Mouse (Mus musculus): Measurements from ENCODE around the gene Lrp4. TPM values are rescaled to one million over a fixed set of nuclear protein-coding genes. Genes with fewer than 3 reads are reported as not detected.
A peak's percentile ranks its signal among the peaks of the same experiment; 100 is the strongest.

Lrp4 gene
- total and polyA plus RNA-seq, 2 experiments from 2014 or later: 2.8 to 22.3 TPM

DNA sequence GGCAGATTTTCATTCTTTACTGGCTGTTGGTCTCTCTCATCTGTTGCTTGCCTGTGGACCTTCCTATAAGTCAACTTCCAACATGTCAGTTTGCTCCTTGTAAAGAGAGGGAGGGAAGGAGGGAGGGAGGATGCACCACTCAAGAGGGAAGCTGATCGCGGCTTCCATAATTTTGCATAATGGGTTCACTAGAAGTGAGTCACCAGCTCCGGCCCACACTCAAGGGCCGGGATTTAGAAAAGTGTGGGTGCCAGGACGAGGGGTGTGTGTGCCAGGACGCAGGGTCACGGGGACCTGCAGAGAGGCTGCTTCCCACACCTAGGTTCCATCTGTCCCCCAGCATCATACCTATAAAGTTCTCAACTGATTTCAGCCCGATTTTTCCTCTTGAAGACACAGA, 50.8 kb downstream of the Lrp4 start:
- no peak overlapping the region for H3K4me2 ChIP-seq (ENCODE audit: low read depth, low read length)
- no peaks in the 10 kb centered on the region for H3K9me3 ChIP-seq (replicated peaks; ENCODE audit: control insufficient read depth, low read length)
- H3K4me3 ChIP-seq (ENCODE audit: low read depth, low read length): no peak overlapping the region
- no peak overlapping the region for H3K27ac ChIP-seq (ENCODE audit: low read depth)
- H3K36me3 ChIP-seq (replicated peaks; ENCODE audit: control insufficient read depth, insufficient read depth, low read length): peaks cover 45% of the 10 kb centered on the region
- 83% methylated on average over 8 of the region's 8 CpGs for WGBS
- DNase-seq (ENCODE audit: low spot score): no peak
- no peaks in the 10 kb centered on the region for H3K27me3 ChIP-seq (ENCODE audit: control insufficient read depth, insufficient read depth, low read length)
- no peak for ATAC-seq (ENCODE audit: insufficient read depth, low read depth)
- no peaks in the 10 kb centered on the region for H3K4me1 ChIP-seq (ENCODE audit: control insufficient read depth, insufficient read depth)
- TF ChIP-seq EP300 (IDR thresholded peaks at IDR 0.05; ENCODE audit: low read depth): no peak
- TF ChIP-seq CTCF (IDR thresholded peaks at IDR 0.05; ENCODE audit: low read depth): no peak
- H3K9ac ChIP-seq (replicated peaks; ENCODE audit: low read depth, low read length): no peak overlapping the region

DNA sequence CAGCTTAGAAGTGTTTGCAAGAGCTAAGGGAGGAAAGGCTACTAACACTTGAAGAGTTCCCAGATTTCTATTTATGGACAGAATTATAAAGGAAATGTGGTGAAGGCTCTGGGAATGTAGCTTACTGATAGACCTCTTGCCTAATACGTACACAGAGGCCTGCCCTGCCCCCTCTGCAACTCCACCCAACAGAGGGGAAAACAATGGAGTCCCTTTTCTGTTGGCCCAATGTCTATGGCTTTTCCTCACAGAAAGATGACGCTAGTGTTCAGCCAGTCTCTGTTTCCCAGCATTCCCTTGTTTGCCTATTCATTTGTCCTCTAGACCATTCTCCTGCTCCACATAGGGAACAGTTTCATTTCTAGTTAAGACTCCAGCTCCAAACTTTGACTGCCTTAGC, 59.9 kb downstream of the Lrp4 start:
- Histone ChIP-seq H3K9ac (replicated peaks; ENCODE audit: low read depth, low read length) (no peak overlapping the region), H3K4me1 (ENCODE audit: control insufficient read depth, insufficient read depth) (peaks cover 7% of the 10 kb centered on the region), H3K27me3 (ENCODE audit: control insufficient read depth, insufficient read depth, low read length) (no peaks in the 10 kb centered on the region), H3K4me2 (ENCODE audit: low read depth, low read length) (no peak overlapping the region), H3K9me3 (replicated peaks; ENCODE audit: control insufficient read depth, low read length) (no peaks in the 10 kb centered on the region), H3K36me3 (replicated peaks; ENCODE audit: control insufficient read depth, insufficient read depth, low read length) (peaks cover 9% of the 10 kb centered on the region), H3K27ac (ENCODE audit: low read depth) (peak overlapping the region; percentile 60), H3K4me3 (ENCODE audit: low read depth, low read length) (no peak overlapping the region)
- no peak for TF ChIP-seq CTCF (IDR thresholded peaks at IDR 0.05; ENCODE audit: low read depth)
- no peak for TF ChIP-seq EP300 (IDR thresholded peaks at IDR 0.05; ENCODE audit: low read depth)
- DNase-seq (ENCODE audit: low spot score) (peak; percentile 55), ATAC-seq (ENCODE audit: insufficient read depth, low read depth) (peak; percentile 76)
- 20% methylated on average over 2 of the region's 2 CpGs for WGBS

DNA sequence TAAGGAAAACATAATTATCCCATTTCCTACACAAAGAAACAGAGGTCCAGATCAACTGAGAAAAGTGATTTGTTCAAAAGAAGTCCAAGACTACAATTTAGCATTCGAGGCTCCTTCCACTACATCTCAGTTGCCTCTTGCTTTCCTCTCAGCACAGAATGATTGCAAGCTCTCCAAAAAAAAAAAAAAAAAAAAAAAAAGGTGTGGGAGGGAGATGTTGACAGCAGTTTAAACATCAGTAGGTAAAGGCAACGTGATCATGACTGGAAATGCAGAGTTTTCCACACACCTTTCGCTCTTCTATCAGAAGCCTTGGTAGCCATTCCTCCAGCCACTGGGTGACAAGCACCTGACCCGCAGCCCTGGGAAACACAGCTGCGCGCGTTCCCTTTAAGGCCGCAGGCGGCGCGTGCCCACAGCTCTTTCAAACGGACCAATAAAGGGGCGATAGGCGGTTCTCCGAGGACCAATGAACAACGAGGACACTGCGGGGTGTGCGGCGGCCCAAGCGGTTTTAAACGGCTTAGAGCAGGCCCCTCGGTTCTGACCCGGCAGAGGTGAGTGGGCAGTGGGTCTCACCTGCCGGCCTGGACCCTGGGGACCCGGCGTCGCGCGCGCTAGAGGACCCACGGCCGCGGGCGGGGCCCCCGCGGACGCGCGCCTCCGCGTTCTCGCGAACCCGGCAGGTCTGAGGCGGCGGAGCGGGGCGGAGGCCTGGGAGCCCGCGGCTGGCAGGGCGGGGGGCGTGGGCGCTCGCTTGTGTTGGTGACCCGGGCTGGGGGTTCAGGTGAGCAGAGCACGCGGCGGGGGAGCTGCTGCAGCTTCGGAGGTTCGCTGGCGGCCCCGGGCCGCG, 69.2 kb downstream of the Lrp4 start, which contains the start of gene Ckap5:
TSS of gene Ckap5 (plus strand) at position 469 of the 853 bp plus-strand sequence.
- Histone ChIP-seq H3K27ac (ENCODE audit: low read depth) (peak within 1 kb of the TSS; percentile 86), H3K36me3 (replicated peaks; ENCODE audit: control insufficient read depth, insufficient read depth, low read length) (peaks cover 6% of the 10 kb centered on the region; the same call in 1 of the 2 replicates), H3K4me1 (ENCODE audit: control insufficient read depth, insufficient read depth) (peaks cover 11% of the 10 kb centered on the region; the same call in 1 of the 2 replicates), H3K4me3 (ENCODE audit: low read depth, low read length) (peak within 1 kb of the TSS; percentile 96), H3K9me3 (replicated peaks; ENCODE audit: control insufficient read depth, low read length) (no peaks in the 10 kb centered on the region), H3K4me2 (ENCODE audit: low read depth, low read length) (peak within 1 kb of the TSS; percentile 80), H3K9ac (replicated peaks; ENCODE audit: low read depth, low read length) (peak within 1 kb of the TSS; percentile 96), H3K27me3 (ENCODE audit: control insufficient read depth, insufficient read depth, low read length) (no peaks in the 10 kb centered on the region)
- peak; percentile 99 for ATAC-seq (ENCODE audit: insufficient read depth, low read depth)
- WGBS: under 1% methylated on average over 49 of the region's 64 CpGs
- TF ChIP-seq EP300 (IDR thresholded peaks at IDR 0.05; ENCODE audit: low read depth): peak; percentile 58; the same call in 1 of the 2 replicates
- TF ChIP-seq CTCF (IDR thresholded peaks at IDR 0.05; ENCODE audit: low read depth): peak; percentile 38
- DNase-seq (ENCODE audit: low spot score): peak; percentile 95

DNA sequence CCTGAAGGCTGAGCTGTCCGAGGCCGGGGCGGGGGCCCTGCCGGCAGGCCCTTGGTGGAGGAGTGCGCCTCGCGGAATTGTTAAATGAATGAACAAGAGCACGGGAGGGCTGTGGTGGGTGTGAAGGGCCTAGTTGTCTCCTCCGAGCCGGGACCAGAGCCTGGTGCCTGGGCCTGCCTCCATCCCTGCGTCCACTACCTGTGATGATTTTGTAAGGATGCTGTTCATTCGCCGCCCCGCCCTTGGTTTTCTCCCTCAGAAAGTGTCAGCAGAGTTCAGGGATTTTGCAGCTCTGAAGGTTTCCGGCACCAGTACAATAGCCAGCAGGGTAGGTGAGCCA, 69.8 kb downstream of the Lrp4 start:
- peak overlapping the region; percentile 96 for H3K9ac ChIP-seq (replicated peaks; ENCODE audit: low read depth, low read length)
- H3K27ac ChIP-seq (ENCODE audit: low read depth): peak overlapping the region; percentile 86
- TF ChIP-seq EP300 (IDR thresholded peaks at IDR 0.05; ENCODE audit: low read depth): no peak
- TF ChIP-seq CTCF (IDR thresholded peaks at IDR 0.05; ENCODE audit: low read depth): no peak
- H3K4me2 ChIP-seq (ENCODE audit: low read depth, low read length): peak overlapping the region; percentile 80
- H3K4me3 ChIP-seq (ENCODE audit: low read depth, low read length): peak overlapping the region; percentile 96
- H3K36me3 ChIP-seq (replicated peaks; ENCODE audit: control insufficient read depth, insufficient read depth, low read length): peaks cover 6% of the 10 kb centered on the region; the same call in 1 of the 2 replicates
- no peaks in the 10 kb centered on the region for H3K9me3 ChIP-seq (replicated peaks; ENCODE audit: control insufficient read depth, low read length)
- WGBS: under 1% methylated on average over 15 of the region's 15 CpGs
- H3K4me1 ChIP-seq (ENCODE audit: control insufficient read depth, insufficient read depth): peaks cover 11% of the 10 kb centered on the region; the same call in 1 of the 2 replicates
- DNase-seq (ENCODE audit: low spot score) (no peak), ATAC-seq (ENCODE audit: insufficient read depth, low read depth) (peak; percentile 49)
- no peaks in the 10 kb centered on the region for H3K27me3 ChIP-seq (ENCODE audit: control insufficient read depth, insufficient read depth, low read length)

DNA sequence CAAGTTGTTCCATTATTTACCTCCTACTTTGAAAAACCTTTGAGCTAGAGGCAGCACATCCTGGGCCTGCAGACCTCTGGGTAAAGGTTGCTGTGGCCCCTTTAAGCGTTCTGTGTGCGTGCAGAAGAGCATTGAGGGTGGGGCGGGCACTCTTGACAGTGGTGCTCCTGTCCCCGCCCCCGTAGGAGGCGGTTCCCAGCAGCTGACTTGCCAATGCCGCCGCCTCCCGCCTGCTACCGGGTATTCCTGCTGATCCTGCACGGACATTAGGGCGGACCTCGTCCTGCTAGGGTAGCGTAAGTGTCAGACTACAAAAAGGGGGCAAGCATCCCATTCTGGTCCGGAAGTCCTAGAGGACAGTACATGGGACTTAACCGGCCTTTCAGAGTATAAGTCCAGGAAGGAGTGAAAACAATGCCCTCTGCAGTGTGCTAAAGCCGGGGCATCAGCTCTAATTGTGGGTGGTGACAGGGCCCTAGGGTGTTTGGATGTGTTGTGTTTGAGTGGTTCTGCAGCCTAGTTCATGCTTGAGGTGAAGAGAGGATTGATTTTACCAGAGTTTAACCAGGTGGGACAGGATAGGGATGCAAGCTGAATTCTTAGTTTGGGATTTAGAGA, 80.4 kb downstream of the Lrp4 start:
- Histone ChIP-seq H3K27ac (ENCODE audit: low read depth) (peak overlapping the region; percentile 79), H3K9ac (replicated peaks; ENCODE audit: low read depth, low read length) (peak overlapping the region; percentile 36; the same call in 1 of the 2 replicates), H3K4me2 (ENCODE audit: low read depth, low read length) (peak overlapping the region; percentile 65), H3K4me1 (ENCODE audit: control insufficient read depth, insufficient read depth) (peaks cover 13% of the 10 kb centered on the region), H3K36me3 (replicated peaks; ENCODE audit: control insufficient read depth, insufficient read depth, low read length) (no peaks in the 10 kb centered on the region), H3K4me3 (ENCODE audit: low read depth, low read length) (peak overlapping the region; percentile 49), H3K27me3 (ENCODE audit: control insufficient read depth, insufficient read depth, low read length) (no peaks in the 10 kb centered on the region), H3K9me3 (replicated peaks; ENCODE audit: control insufficient read depth, low read length) (no peaks in the 10 kb centered on the region)
- WGBS: under 1% methylated on average over 17 of the region's 17 CpGs
- TF ChIP-seq EP300 (IDR thresholded peaks at IDR 0.05; ENCODE audit: low read depth): no peak
- TF ChIP-seq CTCF (IDR thresholded peaks at IDR 0.05; ENCODE audit: low read depth): peak; percentile 19
- peak; percentile 94 for DNase-seq (ENCODE audit: low spot score)
- peak; percentile 99 for ATAC-seq (ENCODE audit: insufficient read depth, low read depth)

Other genes with a start within 250 kb of the Lrp4 start
- 2.2 and 6.0 TPM in 2 replicates for gene Ddb2, start 220.5 kb upstream of the Lrp4 start, total RNA-seq (2014; rRNA removed; ENCODE audit: low replicate concordance)
- gene Ddb2, start 220.5 kb upstream of the Lrp4 start, polyA plus RNA-seq (2015; fragmentation: Nextera tagmentation; extraction: Ambion mirVana): 4.7 and 6.0 TPM in 2 replicates
- gene Pacsin3, start 201.6 kb upstream of the Lrp4 start, total RNA-seq (2014; rRNA removed; ENCODE audit: low replicate concordance): 104 and 128 TPM in 2 replicates
- 58.7 and 59.9 TPM in 2 replicates for gene Pacsin3, start 201.6 kb upstream of the Lrp4 start, polyA plus RNA-seq (2015; fragmentation: Nextera tagmentation; extraction: Ambion mirVana)
- 49.9 and 56.5 TPM in 2 replicates for gene Arfgap2, start 192.5 kb upstream of the Lrp4 start, total RNA-seq (2014; rRNA removed; ENCODE audit: low replicate concordance)
- 53.0 and 56.3 TPM in 2 replicates for gene Arfgap2, start 192.5 kb upstream of the Lrp4 start, polyA plus RNA-seq (2015; fragmentation: Nextera tagmentation; extraction: Ambion mirVana)
- 24.5 and 32.0 TPM in 2 replicates for gene 1110051M20Rik, start 12.8 kb upstream of the Lrp4 start, total RNA-seq (2014; rRNA removed; ENCODE audit: low replicate concordance)
- gene 1110051M20Rik, start 12.8 kb upstream of the Lrp4 start, polyA plus RNA-seq (2015; fragmentation: Nextera tagmentation; extraction: Ambion mirVana): 24.6 and 27.8 TPM in 2 replicates
- gene Ckap5, start 69.3 kb downstream of the Lrp4 start, total RNA-seq (2014; rRNA removed; ENCODE audit: low replicate concordance): 39.7 and 58.5 TPM in 2 replicates
- gene Ckap5, start 69.3 kb downstream of the Lrp4 start, polyA plus RNA-seq (2015; fragmentation: Nextera tagmentation; extraction: Ambion mirVana): 36.8 and 41.2 TPM in 2 replicates
- 0.08 and 1.1 TPM in 2 replicates for gene F2, start 178.9 kb downstream of the Lrp4 start, total RNA-seq (2014; rRNA removed; ENCODE audit: low replicate concordance)
- gene F2, start 178.9 kb downstream of the Lrp4 start, polyA plus RNA-seq (2015; fragmentation: Nextera tagmentation; extraction: Ambion mirVana): 0.12 TPM in 1 of 2 replicates, not detected in the other
- 11.1 and 17.4 TPM in 2 replicates for gene Zfp408, start 192.3 kb downstream of the Lrp4 start, total RNA-seq (2014; rRNA removed; ENCODE audit: low replicate concordance)
- gene Zfp408, start 192.3 kb downstream of the Lrp4 start, polyA plus RNA-seq (2015; fragmentation: Nextera tagmentation; extraction: Ambion mirVana): 3.6 and 4.0 TPM in 2 replicates
- 85.7 and 109 TPM in 2 replicates for gene Arhgap1, start 192.3 kb downstream of the Lrp4 start, total RNA-seq (2014; rRNA removed; ENCODE audit: low replicate concordance)
- gene Arhgap1, start 192.3 kb downstream of the Lrp4 start, polyA plus RNA-seq (2015; fragmentation: Nextera tagmentation; extraction: Ambion mirVana): 73.9 and 76.5 TPM in 2 replicates

Measured in heart, postnatal 0 days (tissue).